Mouse (Mus musculus) olfactory bulb, adult 2 months (tissue): ENCODE data around the gene Ramp2.

Experiments
- CTCF ChIP-seq: fragments of 200-500 bp; IDR thresholded peaks from 2 replicates; pipeline ENCODE4 v1.5.1; 2012; ENCODE audit warnings: low read depth, mild to moderate bottlenecking, low read length, moderate library complexity; ENCODE audit not compliant: insufficient read depth
- POLR2A ChIP-seq: fragments of 200-500 bp; IDR thresholded peaks from 2 replicates; pipeline ENCODE4 v1.6.1; 2012; ENCODE audit warnings: mild to moderate bottlenecking, low read depth, low read length, moderate library complexity; ENCODE audit not compliant: insufficient read depth

DNA sequence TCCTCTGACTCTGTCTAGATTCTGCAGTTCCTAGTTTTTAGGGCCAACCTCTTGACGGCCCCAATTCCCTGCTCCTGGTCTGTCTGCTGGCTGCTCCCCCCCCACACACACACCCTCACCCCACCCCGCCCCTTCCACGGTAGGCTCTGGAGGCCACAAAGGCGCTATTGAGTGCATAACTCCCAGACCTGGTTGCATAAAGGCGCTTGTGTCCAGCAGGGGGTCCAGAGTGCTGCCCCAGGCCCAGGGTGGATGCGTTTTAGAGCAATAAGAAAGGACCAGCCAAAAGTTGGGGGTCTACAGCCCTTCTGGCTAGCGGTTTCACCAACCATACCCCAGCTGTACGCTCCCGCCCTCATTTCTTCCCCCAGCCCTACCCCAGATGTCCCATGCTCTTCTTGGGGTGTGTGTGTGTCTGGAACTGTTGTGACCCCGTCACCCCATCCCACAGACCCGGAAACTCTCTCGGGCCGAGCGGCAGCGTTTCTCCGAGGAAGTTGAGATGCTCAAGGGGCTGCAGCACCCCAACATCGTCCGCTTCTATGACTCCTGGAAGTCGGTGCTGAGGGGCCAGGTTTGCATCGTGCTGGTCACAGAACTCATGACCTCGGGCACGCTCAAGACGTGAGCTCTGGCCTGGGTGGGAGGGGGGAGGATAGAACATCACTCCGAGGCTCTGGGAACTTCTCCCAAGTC, 16.6 kb downstream of the Ramp2 start:
- no peak for TF ChIP-seq CTCF
- TF ChIP-seq POLR2A: no peak
